Mouse (Mus musculus) megakaryocyte progenitor cell, adult 5-6 weeks (primary cell): ENCODE data around the gene Pgk2. TPM values are rescaled to one million over a fixed set of nuclear protein-coding genes. Genes with fewer than 3 reads are reported as not detected.
"Not testable (repeated sequence)": the region's sequence is repeated elsewhere in the genome, so short reads cannot be mapped to it uniquely, and the experiment has no call there.

ENCODE experiments used
- ATAC-seq: replicated peaks from 2 replicates; pipeline ENCODE4 v1.8.0; 2016; ENCODE audit warnings: mild to moderate bottlenecking, moderate TSS enrichment, inconsistent platforms; ENCODE audit not compliant: poor library complexity
- total RNA-seq, 2 experiments: library from RNA; stranded (forward) in 1 of 2; stranded (reverse) in 1 of 2; fragments of 157-497, 149-512 nt in 1 of 2; fragments of 200-1000 nt in 1 of 2; gene quantifications; 2 replicates each; pipeline versions ENCODE4 v1.2.3 to v1.2.4; 2015 to 2017

Gene Pgk2
- total RNA-seq (2015), result not detected in 2 replicates
- not detected in 2 replicates for total RNA-seq (2017)

GRCm38 (mm10) chr17:40208540-40208939 lies at the start of gene Pgk2:
TSS of gene Pgk2 (minus strand) at chr17:40208640.
- ATAC-seq, result no peak

DNA sequence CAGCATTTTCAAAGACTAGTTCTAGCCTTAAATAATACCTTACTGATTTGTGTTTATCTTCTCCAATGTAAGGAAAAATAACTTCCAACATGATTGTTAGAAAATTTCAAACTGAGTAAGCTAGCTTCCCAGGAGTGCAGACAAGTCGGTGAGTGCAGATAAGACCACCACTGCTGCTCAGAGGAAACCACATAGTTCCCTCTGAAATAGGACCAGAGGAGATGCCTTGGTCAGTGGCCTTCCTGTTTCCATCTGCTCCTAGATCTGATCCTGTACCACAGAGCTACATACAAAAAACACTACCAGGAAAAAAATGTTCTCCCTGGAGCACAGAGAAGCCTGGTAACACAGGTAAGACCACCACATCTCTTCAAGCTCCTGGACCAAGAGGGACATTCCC lies 44.0 kb upstream of the Pgk2 start:
- peak; percentile 64; the same call in 1 of the 2 replicates for ATAC-seq

DNA sequence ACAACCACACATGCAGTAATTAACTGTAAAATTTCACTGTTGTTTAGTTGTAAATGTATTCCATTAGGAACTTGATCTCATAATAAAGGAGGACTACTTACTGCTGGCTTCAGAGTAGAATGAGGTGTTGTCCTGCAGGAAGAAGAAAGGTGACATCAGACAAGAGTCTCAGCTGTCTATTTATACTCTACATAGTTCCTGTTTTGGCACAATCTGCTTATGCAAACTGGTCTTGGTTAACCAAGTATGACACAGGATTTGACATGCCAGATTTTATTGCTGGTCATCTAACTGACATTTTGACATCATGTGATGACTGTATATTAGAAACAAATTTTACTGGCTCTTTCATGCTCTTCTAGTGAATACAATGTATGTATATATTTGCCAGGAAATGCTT lies 33.7 kb upstream of the Pgk2 start, which contains the start of gene Crisp3:
Gene Crisp3 (minus strand): TSS at position 154 of the 400 bp plus-strand sequence.
- ATAC-seq, result peak; percentile 82

DNA sequence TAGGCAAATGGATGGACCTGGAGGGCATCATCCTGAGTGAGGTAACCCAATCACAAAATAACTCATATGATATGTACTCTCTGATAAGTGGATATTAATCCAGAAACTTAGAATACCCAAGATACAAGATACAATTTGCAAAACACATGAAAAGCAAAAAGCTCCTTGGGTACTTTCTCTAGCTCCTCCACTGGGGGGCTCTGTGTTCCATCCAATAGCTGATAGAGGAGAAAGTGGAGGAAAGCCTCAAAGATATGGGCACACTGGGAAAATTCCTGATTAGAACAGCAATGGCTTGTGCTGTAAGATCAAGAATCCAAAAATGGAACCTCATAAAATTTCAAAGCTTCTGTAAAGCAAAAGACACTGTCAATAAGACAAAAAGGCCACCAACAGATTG lies 6.6 kb downstream of the Pgk2 start:
- ATAC-seq, result not testable (repeated sequence)

DNA sequence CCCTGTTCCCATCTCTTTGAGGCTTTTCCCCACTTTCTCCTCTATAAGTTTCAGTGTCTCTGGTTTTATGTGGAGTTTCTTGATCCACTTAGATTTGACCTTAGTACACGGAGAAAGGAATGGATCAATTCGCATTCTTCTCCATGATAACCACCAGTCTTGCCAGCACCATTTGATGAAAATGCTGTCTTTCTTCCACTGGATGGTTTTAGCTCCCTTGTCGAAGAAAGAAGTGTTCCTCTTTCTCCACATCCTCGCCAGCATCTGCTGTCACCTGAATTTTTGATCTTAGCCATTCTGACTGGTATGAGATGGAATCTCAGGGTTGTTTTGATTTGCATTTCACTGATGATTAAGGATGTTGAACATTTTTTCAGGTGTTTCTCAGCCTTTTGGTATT lies 18.2 kb downstream of the Pgk2 start:
- not testable (repeated sequence) for ATAC-seq

DNA sequence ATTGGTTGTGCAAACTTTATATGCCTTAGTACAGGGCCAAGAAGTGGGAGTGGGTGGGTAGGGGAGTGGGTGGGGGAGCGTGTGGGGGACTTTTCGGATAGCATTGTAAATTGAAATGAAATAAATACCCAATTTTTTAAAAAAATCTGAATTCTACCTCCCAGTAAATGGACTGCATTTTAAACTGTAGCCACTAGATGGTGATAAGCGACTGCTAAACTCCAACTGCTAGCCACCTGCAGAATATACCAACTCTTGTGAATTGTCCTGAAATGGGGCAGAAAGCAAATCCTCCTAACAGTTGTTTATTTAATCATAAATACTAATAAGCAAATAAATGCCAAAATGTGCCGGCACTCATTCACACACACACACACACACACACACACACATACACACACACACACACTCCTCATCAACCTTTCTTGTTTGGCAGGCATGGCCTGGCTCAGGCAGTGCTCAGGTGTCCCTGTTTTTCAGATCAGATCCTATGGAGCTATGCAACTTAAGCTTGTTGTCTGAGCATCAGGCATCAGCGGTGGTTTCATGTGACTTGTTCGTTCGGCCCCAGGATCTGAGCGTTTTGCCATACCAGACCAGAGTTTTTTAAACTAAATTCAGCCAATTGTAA lies 50.6 kb downstream of the Pgk2 start:
- peak; percentile 81 for ATAC-seq

Other genes with a start within 250 kb of the Pgk2 start
- not detected in 2 replicates for gene AC192777.2, start 113.2 kb downstream of the Pgk2 start, total RNA-seq (2015)
- gene AC192777.2, start 113.2 kb downstream of the Pgk2 start, total RNA-seq (2017), result not detected in 2 replicates
- not detected in 2 replicates for gene Crisp3, start 33.6 kb upstream of the Pgk2 start, total RNA-seq (2015)
- gene Crisp3, start 33.6 kb upstream of the Pgk2 start, total RNA-seq (2017), result not detected in 2 replicates
- not detected in 2 replicates for gene Crisp1, start 110.6 kb upstream of the Pgk2 start, total RNA-seq (2015)
- not detected in 2 replicates for gene Crisp1, start 110.6 kb upstream of the Pgk2 start, total RNA-seq (2017)